Mouse (Mus musculus): ENCODE results near the gene Dse. TPM values are rescaled to one million over a fixed set of nuclear protein-coding genes. Genes with fewer than 3 reads are reported as not detected.

The Dse gene
- polyA plus RNA-seq, 1 experiment from 2014 or later = 5.8 TPM

DNA sequence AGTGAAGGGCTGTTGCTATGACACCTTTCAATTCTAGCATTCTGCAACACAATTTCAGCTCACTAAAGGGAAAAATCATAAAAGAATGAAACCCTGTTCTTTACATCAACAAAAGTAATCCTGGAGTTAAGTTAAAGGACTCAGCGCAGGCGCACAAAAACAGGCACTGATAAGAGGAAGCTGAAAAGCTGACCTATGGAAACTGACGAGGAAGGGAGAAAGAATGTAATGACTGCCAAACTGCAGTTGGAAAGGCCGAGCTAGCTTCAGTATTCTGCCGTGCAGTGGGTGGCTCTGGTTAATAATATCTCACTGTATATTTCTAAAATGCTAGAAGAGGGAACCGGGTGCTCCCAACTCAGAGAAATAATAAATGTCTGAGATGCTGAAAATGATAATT lies 69.5 kb downstream of the Dse start:
- Histone ChIP-seq H3K4me2 (ENCODE audit: low read depth, low read length) (no peak overlapping the region), H3K4me1 (ENCODE audit: insufficient read depth) (no peaks in the 10 kb centered on the region), H3K9me3 (ENCODE audit: low read length) (no peaks in the 10 kb centered on the region), H3K9ac (replicated peaks) (no peak overlapping the region), H3K27me3 (ENCODE audit: insufficient read depth, low read length) (no peaks in the 10 kb centered on the region), H3K27ac (ENCODE audit: low read depth) (no peak overlapping the region), H3K36me3 (replicated peaks; ENCODE audit: insufficient read depth, low read length) (no peaks in the 10 kb centered on the region), H3K4me3 (ENCODE audit: low read depth, low read length) (no peak overlapping the region)
- DNase-seq (no peak), ATAC-seq (no peak)
- 44% methylated on average over 6 of the region's 6 CpGs for WGBS (ENCODE audit: insufficient replicate concordance)
- TF ChIP-seq EP300 (IDR thresholded peaks at IDR 0.05; ENCODE audit: low read depth) (no peak), CTCF (IDR thresholded peaks at IDR 0.05; ENCODE audit: low read depth) (no peak)

DNA sequence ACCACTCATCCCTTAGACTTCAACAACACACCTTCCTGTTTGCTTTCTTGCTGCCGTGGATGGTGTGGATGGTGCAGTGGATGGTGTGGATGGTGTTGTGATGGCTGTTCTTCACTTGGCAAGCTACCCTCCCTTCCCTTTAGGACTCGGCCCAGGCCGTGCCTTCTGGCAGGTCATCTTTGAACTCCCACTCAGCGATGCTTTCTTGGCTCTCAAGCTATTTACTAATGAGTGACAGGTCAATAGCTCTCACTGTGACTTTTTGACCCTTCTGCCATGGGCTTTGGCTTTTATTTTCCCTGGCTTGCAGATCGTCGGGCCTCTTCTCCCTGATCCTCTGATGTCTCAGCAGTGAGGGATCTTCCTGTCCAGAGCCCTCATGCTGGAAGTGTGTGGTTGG lies 71.1 kb downstream of the Dse start:
- H3K4me2 ChIP-seq (ENCODE audit: low read depth, low read length) = no peak overlapping the region
- no peak overlapping the region for H3K4me3 ChIP-seq (ENCODE audit: low read depth, low read length)
- no peak overlapping the region for H3K9ac ChIP-seq (replicated peaks)
- no peaks in the 10 kb centered on the region for H3K27me3 ChIP-seq (ENCODE audit: insufficient read depth, low read length)
- WGBS (ENCODE audit: insufficient replicate concordance) = 49% methylated on average over 6 of the region's 6 CpGs
- no peaks in the 10 kb centered on the region for H3K9me3 ChIP-seq (ENCODE audit: low read length)
- no peak overlapping the region for H3K27ac ChIP-seq (ENCODE audit: low read depth)
- ATAC-seq = no peak
- H3K36me3 ChIP-seq (replicated peaks; ENCODE audit: insufficient read depth, low read length) = no peaks in the 10 kb centered on the region
- TF ChIP-seq EP300 (IDR thresholded peaks at IDR 0.05; ENCODE audit: low read depth) = no peak
- no peak for TF ChIP-seq CTCF (IDR thresholded peaks at IDR 0.05; ENCODE audit: low read depth)
- 0 out of 2 replicates have a peak, but pooled peaks cover 3% of the 10 kb centered on the region for H3K4me1 ChIP-seq (ENCODE audit: insufficient read depth)
- DNase-seq = no peak

DNA sequence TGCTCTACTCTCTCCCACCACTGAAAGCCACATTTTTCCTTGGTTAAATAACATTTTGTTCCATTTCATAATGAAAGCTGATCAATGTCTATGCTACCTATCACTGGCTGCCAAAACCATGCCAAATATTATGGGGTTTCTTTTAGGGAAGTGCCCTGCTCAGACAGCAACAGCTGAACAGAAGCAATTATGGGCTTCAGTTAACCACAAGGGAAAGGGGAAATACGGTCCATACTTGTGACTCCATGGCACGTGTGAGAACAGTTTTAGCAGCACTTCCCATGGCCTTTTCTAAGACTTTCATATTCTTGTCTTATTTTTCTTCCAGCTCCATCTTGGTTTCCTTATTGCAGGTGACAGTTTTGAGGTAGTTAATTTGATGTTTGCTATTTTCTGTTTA lies 76.2 kb downstream of the Dse start:
- H3K4me3 ChIP-seq (ENCODE audit: low read depth, low read length) = no peak overlapping the region
- no peaks in the 10 kb centered on the region for H3K27me3 ChIP-seq (ENCODE audit: insufficient read depth, low read length)
- no peak overlapping the region for H3K9ac ChIP-seq (replicated peaks)
- TF ChIP-seq EP300 (IDR thresholded peaks at IDR 0.05; ENCODE audit: low read depth) = no peak
- no peak for TF ChIP-seq CTCF (IDR thresholded peaks at IDR 0.05; ENCODE audit: low read depth)
- 28% methylated on average over 2 of the region's 2 CpGs for WGBS (ENCODE audit: insufficient replicate concordance)
- H3K4me2 ChIP-seq (ENCODE audit: low read depth, low read length) = no peak overlapping the region
- H3K36me3 ChIP-seq (replicated peaks; ENCODE audit: insufficient read depth, low read length) = no peaks in the 10 kb centered on the region
- H3K9me3 ChIP-seq (ENCODE audit: low read length) = no peaks in the 10 kb centered on the region
- ATAC-seq (peak; percentile 27; the same call in 1 of the 2 replicates), DNase-seq (no peak)
- H3K4me1 ChIP-seq (ENCODE audit: insufficient read depth) = peaks cover 6% of the 10 kb centered on the region; the same call in 1 of the 2 replicates
- H3K27ac ChIP-seq (ENCODE audit: low read depth) = no peak overlapping the region

DNA sequence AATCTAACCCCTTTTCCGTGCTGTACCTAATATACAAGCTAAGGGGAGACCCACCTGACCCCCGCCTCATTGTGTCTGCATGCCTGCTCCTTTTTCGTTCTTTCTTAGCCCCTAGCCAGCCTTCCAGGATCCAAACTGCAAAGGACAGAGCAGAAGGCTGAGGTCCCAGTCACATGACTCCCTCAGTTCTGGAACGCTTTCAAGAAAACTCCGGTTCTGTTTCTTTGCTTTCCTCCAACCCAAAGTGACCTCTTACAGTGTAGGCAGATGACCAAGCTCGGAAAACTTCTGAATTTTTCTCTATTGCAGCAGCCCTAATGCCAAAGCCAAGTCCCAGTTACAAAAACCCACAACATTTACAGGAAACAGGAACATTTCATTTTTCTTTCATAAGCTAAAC lies 79.1 kb downstream of the Dse start:
- DNase-seq (no peak), ATAC-seq (0 out of 2 replicates have a peak, but pooled peaks have one; percentile 7)
- H3K27me3 ChIP-seq (ENCODE audit: insufficient read depth, low read length) = no peaks in the 10 kb centered on the region
- H3K9me3 ChIP-seq (ENCODE audit: low read length) = no peaks in the 10 kb centered on the region
- no peak overlapping the region for H3K4me3 ChIP-seq (ENCODE audit: low read depth, low read length)
- WGBS (ENCODE audit: insufficient replicate concordance) = 56% methylated on average over 6 of the region's 6 CpGs
- no peak for TF ChIP-seq CTCF (IDR thresholded peaks at IDR 0.05; ENCODE audit: low read depth)
- TF ChIP-seq EP300 (IDR thresholded peaks at IDR 0.05; ENCODE audit: low read depth) = no peak
- H3K4me2 ChIP-seq (ENCODE audit: low read depth, low read length) = peak overlapping the region; percentile 70; the same call in 1 of the 2 replicates
- H3K27ac ChIP-seq (ENCODE audit: low read depth) = peak overlapping the region; percentile 17
- no peaks in the 10 kb centered on the region for H3K36me3 ChIP-seq (replicated peaks; ENCODE audit: insufficient read depth, low read length)
- no peak overlapping the region for H3K9ac ChIP-seq (replicated peaks)
- peaks cover 6% of the 10 kb centered on the region; the same call in 1 of the 2 replicates for H3K4me1 ChIP-seq (ENCODE audit: insufficient read depth)

DNA sequence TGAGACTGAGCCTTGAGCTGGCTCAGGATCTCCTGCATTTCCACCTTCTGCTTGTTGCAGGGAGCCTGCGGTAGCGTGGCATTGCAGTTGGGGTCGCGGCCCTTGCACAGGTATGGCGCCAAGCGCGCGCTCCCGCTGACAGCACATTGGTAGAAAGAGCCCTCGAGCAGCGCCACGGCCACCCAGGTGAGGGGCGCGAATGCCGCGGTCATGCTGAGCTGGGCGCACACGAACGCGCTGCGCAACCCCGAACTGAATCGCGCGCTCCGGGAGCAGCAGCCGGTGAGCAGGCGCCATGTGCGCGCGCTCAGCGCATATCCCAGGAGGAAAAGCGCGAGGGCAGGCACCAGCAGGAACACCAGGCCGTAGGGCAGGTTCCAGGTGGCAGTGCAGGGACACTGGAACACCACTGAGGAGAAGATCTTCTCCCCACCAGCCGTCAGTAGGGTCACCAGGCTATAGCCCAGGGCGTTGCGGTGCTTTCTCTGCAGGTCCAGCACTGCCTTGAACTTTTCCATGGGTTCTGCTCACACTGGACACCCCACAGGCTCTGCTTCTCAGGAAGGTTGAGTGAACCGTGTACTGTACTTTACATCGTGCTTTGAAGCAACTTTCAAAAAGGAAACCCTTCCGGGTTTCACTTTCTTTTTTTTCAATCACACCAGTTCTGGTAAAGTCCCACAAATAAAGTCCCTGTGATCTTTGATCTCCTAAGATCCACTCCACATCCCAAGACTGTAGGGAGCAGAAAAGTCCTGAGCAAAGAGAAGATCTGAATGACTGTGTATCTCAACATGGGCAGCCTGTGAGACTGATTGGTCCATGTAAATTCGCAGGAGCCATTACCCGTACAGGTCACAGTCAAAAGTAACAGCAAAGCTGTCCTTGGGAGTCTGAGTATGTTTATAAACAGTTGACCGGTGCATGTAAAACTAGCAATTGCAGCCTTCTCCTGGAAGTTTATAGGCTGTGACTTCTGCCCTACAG lies 79.8 kb downstream of the Dse start, which contains the start of gene Calhm6:
Gene Calhm6 (minus strand): TSS at position 593 of the 987 bp plus-strand sequence.
- H3K4me2 ChIP-seq (ENCODE audit: low read depth, low read length) = peak within 1 kb of the TSS; percentile 70
- H3K4me3 ChIP-seq (ENCODE audit: low read depth, low read length) = peak within 1 kb of the TSS; percentile 46
- WGBS (ENCODE audit: insufficient replicate concordance) = 10% methylated on average over 44 of the region's 44 CpGs
- ATAC-seq = peak; percentile 44
- no peaks in the 10 kb centered on the region for H3K36me3 ChIP-seq (replicated peaks; ENCODE audit: insufficient read depth, low read length)
- peak within 1 kb of the TSS; percentile 17 for H3K27ac ChIP-seq (ENCODE audit: low read depth)
- H3K9ac ChIP-seq (replicated peaks) = peak within 1 kb of the TSS; percentile 35; the same call in 1 of the 2 replicates
- no peaks in the 10 kb centered on the region for H3K27me3 ChIP-seq (ENCODE audit: insufficient read depth, low read length)
- peaks cover 6% of the 10 kb centered on the region; the same call in 1 of the 2 replicates for H3K4me1 ChIP-seq (ENCODE audit: insufficient read depth)
- peak; percentile 26 for DNase-seq
- no peaks in the 10 kb centered on the region for H3K9me3 ChIP-seq (ENCODE audit: low read length)
- TF ChIP-seq EP300 (IDR thresholded peaks at IDR 0.05; ENCODE audit: low read depth) (no peak), CTCF (IDR thresholded peaks at IDR 0.05; ENCODE audit: low read depth) (no peak)

DNA sequence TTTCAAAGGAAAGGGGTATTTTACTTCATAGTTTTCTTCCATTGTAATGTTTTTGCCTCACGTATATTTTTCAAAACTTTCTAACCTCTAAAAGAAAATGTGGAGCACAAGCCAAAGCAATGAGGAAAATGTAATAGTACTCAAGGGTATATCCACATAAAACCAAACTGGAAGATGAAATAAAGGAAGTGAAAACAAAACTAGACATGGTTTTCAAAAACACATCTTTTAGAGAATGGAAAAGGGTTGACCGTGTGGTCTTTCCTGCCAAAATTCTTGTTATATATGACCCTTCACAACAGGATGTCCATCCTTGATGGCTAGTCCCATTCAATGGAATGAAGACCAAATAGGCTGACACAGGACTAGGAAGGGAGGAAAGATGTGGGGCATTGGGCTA lies 89.1 kb downstream of the Dse start:
- DNase-seq = no peak
- Histone ChIP-seq H3K4me1 (ENCODE audit: insufficient read depth) (no peaks in the 10 kb centered on the region), H3K4me2 (ENCODE audit: low read depth, low read length) (no peak overlapping the region), H3K27ac (ENCODE audit: low read depth) (no peak overlapping the region), H3K27me3 (ENCODE audit: insufficient read depth, low read length) (no peaks in the 10 kb centered on the region), H3K36me3 (replicated peaks; ENCODE audit: insufficient read depth, low read length) (no peaks in the 10 kb centered on the region), H3K9ac (replicated peaks) (no peak overlapping the region), H3K4me3 (ENCODE audit: low read depth, low read length) (no peak overlapping the region), H3K9me3 (ENCODE audit: low read length) (no peaks in the 10 kb centered on the region)
- TF ChIP-seq EP300 (IDR thresholded peaks at IDR 0.05; ENCODE audit: low read depth) (no peak), CTCF (IDR thresholded peaks at IDR 0.05; ENCODE audit: low read depth) (no peak)
- 77% methylated on average over 2 of the region's 2 CpGs for WGBS (ENCODE audit: insufficient replicate concordance)
- ATAC-seq = no peak

Measured in liver, postnatal 0 days (tissue).